8 mouse cellular contexts compared by ENCODE assay signal in the genomic region with DNA sequence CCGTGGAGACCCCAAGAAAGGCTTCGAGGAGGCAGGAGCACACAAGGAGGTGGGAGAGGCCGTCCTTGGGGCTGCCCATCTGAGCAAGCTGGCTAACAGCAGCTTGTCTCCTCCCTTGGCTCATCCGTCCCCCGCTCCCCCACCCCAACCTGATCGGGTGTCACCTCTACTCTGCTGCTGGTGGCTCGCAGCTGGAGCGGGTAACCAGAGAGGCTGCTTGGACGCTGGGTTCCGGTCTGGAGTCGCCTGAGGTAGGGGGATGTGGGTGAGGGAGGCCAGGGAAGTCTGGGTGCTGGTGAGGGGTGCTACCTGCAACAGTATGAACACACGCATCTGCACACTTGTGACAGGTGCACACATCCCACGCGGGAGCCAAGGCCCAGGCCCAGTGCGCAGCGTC. TPM values are rescaled to one million over a fixed set of nuclear protein-coding genes. Genes with fewer than 3 reads are reported as not detected.
DNase-seq lines count a peak whose midpoint lies in the region; ATAC-seq and TF ChIP-seq lines count a peak whose summit lies in the region.

Ankrd24 (plus strand) TSS at position 151 of the 400 bp plus-strand sequence.

- DNase-seq in kidney, postnatal 0 days (ENCODE audit: low spot score), result peak; percentile 69
- no peak for DNase-seq in kidney, adult 9 months
- no peak for DNase-seq in adrenal gland, adult 18-20 months (ENCODE audit: low spot score in 2 of 2)
- DNase-seq in forebrain, embryonic 10.5 days (ENCODE audit: extremely low spot score, low spot score), result no peak
- DNase-seq in left cerebral cortex, adult 8-10 months (ENCODE audit: low spot score in 2 of 2), result no peak
- DNase-seq in frontal cortex, postnatal 10 days (ENCODE audit: low spot score in 2 of 2), result no peak
- DNase-seq in ovary, postnatal 14 days (ENCODE audit: low spot score), result no peak

- no peak for TF ChIP-seq CTCF in kidney, postnatal 0 days (IDR thresholded peaks at IDR 0.05; ENCODE audit: low read depth)

- WGBS in kidney, postnatal 0 days, result 66% methylated on average over 16 of the region's 16 CpGs
- 84% methylated on average over 16 of the region's 16 CpGs for WGBS in forebrain, embryonic 10.5 days
- WGBS in neural tube, embryonic 13.5 days, result 83% methylated on average over 16 of the region's 16 CpGs

- H3K4me2 ChIP-seq in kidney, postnatal 0 days (ENCODE audit: low read length), result peak within 1 kb of the TSS; percentile 83
- peak within 1 kb of the TSS; percentile 89 for H3K4me2 ChIP-seq in neural tube, embryonic 13.5 days

- no peaks in the 10 kb centered on the region; the same call in 1 of the 2 replicates for H3K4me1 ChIP-seq in kidney, postnatal 0 days (replicated peaks; ENCODE audit: insufficient read depth, low read length)
- H3K4me1 ChIP-seq in forebrain, embryonic 10.5 days, result peaks cover 36% of the 10 kb centered on the region
- peaks cover 34% of the 10 kb centered on the region for H3K4me1 ChIP-seq in neural tube, embryonic 13.5 days (replicated peaks)

- no peaks in the 10 kb centered on the region for H3K9me3 ChIP-seq in kidney, postnatal 0 days (replicated peaks; ENCODE audit: low read length)
- no peaks in the 10 kb centered on the region for H3K9me3 ChIP-seq in forebrain, embryonic 10.5 days
- H3K9me3 ChIP-seq in neural tube, embryonic 13.5 days, result no peaks in the 10 kb centered on the region

- H3K36me3 ChIP-seq in kidney, postnatal 0 days (ENCODE audit: insufficient read depth, low read length), result peaks cover 17% of the 10 kb centered on the region; the same call in 1 of the 2 replicates
- peaks cover 29% of the 10 kb centered on the region for H3K36me3 ChIP-seq in forebrain, embryonic 10.5 days (replicated peaks)
- H3K36me3 ChIP-seq in neural tube, embryonic 13.5 days, result peaks cover 26% of the 10 kb centered on the region

- H3K9ac ChIP-seq in kidney, postnatal 0 days (ENCODE audit: low read depth, low read length), result peak within 1 kb of the TSS; percentile 72
- H3K9ac ChIP-seq in neural tube, embryonic 13.5 days, result peak within 1 kb of the TSS; percentile 91

- 0 out of 2 replicates have a peak, but pooled peaks have one; percentile 6 for ATAC-seq in kidney, postnatal 0 days (replicated peaks; ENCODE audit: low FRiP score, low read depth)
- ATAC-seq in neural tube, embryonic 13.5 days (ENCODE audit: low read depth), result 0 out of 2 replicates have a peak, but pooled peaks have one; percentile 1

- H3K4me3 ChIP-seq in kidney, postnatal 0 days (replicated peaks; ENCODE audit: low read depth, low read length), result peak within 1 kb of the TSS; percentile 69
- peak within 1 kb of the TSS; percentile 67 for H3K4me3 ChIP-seq in forebrain, embryonic 10.5 days
- peak within 1 kb of the TSS; percentile 80 for H3K4me3 ChIP-seq in neural tube, embryonic 13.5 days

- H3K27me3 ChIP-seq in kidney, postnatal 0 days (ENCODE audit: insufficient read depth, low read length), result no peaks in the 10 kb centered on the region
- 0 out of 2 replicates have a peak, but pooled peaks cover 13% of the 10 kb centered on the region for H3K27me3 ChIP-seq in forebrain, embryonic 10.5 days (ENCODE audit: poor library complexity, severe bottlenecking)
- peaks cover 11% of the 10 kb centered on the region; the same call in 1 of the 2 replicates for H3K27me3 ChIP-seq in neural tube, embryonic 13.5 days

- H3K27ac ChIP-seq in kidney, postnatal 0 days, result peak within 1 kb of the TSS; percentile 87
- H3K27ac ChIP-seq in forebrain, embryonic 10.5 days, result peak within 1 kb of the TSS; percentile 91
- peak within 1 kb of the TSS; percentile 91 for H3K27ac ChIP-seq in neural tube, embryonic 13.5 days (replicated peaks)

RNA-seq across cellular contexts. Expression of gene Ankrd24, which starts in this region (rescaled TPM):
- 10.2 and 10.7 TPM in 2 replicates for polyA plus RNA-seq in kidney, postnatal 0 days (2015; fragmentation: Nextera tagmentation; extraction: Ambion mirVana)
- total RNA-seq in adrenal gland, adult 18-20 months (2021), result 10 to 100 TPM; 20.6 to 21.6 TPM
- polyA plus RNA-seq in forebrain, embryonic 10.5 days (2016; fragmentation: Nextera tagmentation; extraction: Ambion mirVana), result 4.8 and 5.8 TPM in 2 replicates
- total RNA-seq in left cerebral cortex, adult 8-10 months (2022), result 10 to 100 TPM; 39.7 to 47.9 (median 43.1) TPM
- 10.6 and 11.8 TPM in 2 replicates for polyA plus RNA-seq in neural tube, embryonic 13.5 days (2015; fragmentation: Nextera tagmentation; extraction: Ambion mirVana)
